Mouse (Mus musculus) kidney, adult 9 months (tissue): Measurements from ENCODE around the gene Galp.
"Not testable (repeated sequence)": the region's sequence is repeated elsewhere in the genome, so short reads cannot be mapped to it uniquely, and the experiment has no call there.

Experiments
- DNase-seq: peaks from one replicate; pipeline ENCODE4 v3.0.0; 2022

Galp gene

DNA sequence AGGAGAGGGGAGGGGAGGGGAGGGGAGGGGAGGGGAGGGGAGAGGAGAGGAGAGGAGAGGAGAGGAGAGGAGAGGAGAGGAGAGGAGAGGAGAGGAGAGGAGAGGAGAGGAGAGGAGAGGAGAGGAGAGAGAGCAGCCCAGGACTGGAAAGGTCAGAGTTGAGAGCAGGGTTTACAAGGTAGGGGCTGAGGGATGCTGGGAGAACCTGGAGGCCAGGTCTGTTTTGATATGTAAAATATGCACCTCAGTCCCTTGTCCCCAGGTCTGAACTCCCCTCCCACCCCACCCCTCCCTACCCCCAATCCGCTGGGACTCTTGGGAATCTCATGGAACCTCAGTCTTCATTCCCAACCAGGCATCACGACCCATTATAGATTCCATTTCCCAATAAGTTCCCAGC, 63.1 kb downstream of the Galp start:
- not testable (repeated sequence) for DNase-seq

DNA sequence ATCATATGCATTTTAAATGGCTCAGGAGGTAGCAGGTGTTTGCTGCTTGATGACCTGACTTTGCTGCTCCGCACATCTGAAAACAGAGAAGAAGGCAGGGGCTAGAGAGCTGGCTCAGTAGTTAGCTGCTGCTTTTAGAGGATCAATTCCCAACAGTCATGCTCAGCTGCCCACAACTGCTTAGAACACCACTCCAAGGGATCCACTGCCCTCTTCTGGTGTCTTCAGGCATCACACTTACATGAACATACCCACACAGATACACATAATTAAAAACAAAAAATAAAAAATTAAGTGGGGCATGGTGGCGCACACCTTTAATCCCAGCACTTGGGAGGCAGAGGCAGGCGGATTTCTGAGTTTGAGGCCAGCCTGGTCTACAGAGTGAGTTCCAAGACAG, 65.2 kb downstream of the Galp start:
- DNase-seq = peak; percentile 33

DNA sequence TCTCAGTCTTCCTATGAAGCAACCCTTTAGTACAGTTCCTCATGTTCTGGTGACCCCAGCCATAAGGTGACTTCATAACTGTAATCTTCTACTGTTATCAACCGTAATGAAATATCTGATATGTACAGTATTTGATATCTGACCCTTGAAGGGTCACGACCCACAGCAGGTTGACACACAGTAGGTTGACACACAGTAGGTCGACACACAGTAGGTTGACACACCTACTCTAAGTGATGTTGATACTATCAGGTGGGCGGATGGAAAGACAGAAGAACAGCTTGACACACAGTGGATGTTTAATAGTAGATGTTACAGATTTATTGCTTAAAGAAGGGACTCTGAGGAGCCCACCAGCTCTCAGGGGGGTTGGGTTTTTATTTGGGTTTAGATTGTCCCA, 66.1 kb downstream of the Galp start:
- no peak for DNase-seq

GRCm38 (mm10) chr7:6265695-6266094, 68.8 kb downstream of the Galp start:
- DNase-seq = peak; percentile 35
